Mouse (Mus musculus) layer of hippocampus, adult 18-20 months (tissue): ENCODE results near the gene Ptpn21. TPM values are rescaled to one million over a fixed set of nuclear protein-coding genes. Genes with fewer than 3 reads are reported as not detected.

Experiments used
- DNase-seq, 2 experiments: peaks; one replicate each; pipeline ENCODE4 v3.0.0; 2022; ENCODE audit warnings: low spot score in 2 of 2
- total RNA-seq, 2 experiments: library from RNA; stranded (reverse); gene quantifications; 2 replicates each; pipeline ENCODE4 v1.2.3; 2021

The Ptpn21 gene
- total RNA-seq, 2 experiments from 2014 or later, result 6.8 to 7.1 TPM

DNA sequence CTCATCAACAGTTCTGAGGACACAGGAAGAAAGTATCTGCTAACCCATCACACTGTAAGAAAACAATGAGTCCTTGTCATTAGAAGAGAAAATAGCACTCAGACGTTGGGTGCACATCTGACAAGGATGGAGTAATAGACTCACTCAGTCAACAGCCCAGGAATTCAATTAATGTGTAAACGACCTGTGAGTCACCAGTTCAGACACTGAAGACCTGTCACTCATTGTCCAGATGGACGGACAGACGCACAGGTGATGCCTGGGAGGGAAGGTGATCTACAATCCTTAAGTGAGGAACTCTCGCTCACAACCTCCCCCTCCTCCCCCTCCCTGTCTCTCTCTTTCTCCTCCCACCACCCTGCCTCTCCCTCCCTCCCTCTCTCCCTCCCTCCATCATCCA is 12.2 kb downstream of the Ptpn21 start:
- no peak for DNase-seq

DNA sequence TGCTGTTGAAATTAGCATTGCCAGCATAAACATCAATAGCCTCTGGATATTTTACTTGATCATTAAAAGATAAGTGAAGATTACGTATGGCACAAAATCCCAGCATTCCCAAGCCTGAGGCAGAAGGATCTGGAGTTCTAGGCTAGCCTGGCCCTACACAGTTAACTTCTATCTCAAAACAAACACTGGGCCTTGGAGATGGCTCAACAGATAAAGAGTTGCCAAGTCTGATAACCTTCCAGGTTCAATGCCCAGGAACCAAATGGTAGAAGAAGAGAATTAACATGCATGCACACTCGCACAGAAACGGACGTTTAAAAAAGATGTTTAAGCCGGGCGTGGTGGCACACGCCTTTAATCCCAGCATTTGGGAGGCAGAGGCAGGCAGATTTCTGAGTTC is 13.0 kb downstream of the Ptpn21 start:
- no peak for DNase-seq

DNA sequence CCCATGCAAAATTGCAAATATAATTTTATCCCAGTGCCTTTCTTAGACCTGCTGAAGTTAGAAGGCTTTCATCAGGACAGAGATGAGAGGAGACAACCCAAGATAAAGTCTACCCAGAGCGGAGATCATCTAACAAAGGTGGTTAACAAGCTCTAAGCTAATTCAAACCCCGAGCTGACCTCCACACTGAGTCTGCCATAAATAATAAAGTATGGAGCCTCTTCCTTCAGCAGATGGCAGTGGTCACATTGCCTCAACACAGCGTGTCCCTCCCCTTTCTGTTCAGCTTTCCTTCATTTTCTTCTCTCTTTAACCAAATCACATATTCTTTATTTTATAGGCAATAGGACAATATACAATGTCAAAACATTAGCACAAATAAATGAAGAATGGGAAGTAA is 16.2 kb downstream of the Ptpn21 start:
- DNase-seq, result no peak

DNA sequence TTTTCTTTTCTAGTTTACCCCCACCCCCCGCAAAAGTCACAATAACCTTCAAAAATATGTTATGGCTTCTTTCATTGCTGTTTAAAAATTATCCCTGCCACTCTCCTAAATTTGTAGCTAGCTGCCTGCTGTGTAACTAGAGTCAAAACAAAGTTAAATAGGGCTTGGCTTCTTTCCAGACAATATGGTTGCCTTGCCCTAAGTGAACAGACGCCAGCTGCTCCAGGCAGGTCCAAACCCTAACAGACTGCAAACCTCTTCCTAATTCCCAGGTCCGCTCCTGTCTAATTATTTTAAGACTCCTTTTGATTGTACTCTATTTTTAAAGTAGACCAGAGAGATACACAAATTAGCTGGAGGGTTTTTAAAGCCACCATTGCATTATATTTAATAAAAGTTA is 16.6 kb downstream of the Ptpn21 start:
- DNase-seq, result peak in 1 of 2 experiments; percentile 63

DNA sequence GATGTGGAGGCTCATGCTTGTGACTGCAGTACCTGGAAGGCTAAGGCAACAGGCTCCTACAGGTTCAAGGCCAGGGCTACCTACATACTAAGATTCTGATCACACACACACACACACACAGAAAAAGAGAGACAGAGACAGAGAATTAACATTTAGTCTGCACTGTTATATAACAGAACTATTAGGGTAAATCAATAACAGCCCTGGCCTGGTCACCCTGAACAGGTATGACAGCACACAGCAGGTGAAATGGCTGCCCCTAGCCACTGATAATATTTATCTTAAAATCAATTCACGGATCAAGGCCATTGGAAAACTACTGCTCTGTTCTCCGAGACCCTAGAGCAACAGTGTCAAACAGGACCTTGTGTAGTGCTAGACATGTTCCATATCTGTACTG is 21.1 kb downstream of the Ptpn21 start:
- DNase-seq, result no peak

DNA sequence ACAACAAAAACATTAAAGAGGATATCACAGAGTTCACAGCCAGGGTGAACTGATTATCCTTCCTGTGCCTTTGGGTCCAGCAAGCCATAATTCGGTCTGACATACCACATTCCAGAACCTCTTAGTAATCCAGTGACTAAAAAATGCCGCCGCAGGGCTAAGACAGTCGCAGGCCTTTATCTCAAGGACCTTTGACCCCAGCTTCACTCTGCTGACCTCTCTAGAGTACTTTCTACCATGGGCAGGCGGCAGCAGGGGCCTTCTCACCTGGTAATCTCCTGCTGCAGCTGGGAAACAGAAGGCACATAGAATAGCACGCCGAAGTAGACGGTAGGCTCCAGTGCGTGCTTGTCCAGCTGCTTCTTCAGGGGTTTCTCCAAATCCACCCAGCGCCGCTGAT is 22.4 kb downstream of the Ptpn21 start:
- no peak for DNase-seq

DNA sequence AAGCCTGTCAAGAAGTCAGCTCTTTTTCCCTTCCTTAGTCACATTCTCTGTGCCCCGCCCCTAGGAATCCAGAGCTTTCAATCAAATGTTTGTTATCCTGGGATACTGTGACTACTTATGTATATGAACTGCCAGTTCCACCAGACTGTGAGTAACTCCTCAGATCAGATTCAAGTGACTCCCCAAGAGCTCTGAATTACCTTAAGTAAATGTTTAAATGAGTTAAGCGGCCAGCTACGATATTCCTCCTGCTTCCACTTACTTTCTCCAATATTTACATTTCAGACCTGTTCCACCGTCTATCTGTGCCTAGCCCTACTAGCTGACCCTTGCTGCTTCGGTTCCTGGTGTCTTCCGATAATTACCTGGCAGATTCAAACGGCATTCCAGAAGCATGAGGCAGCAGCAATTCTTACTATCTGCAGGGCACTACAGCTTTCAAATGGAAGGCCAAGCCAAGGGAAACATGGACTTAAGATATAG is 23.5 kb downstream of the Ptpn21 start:
- DNase-seq, result no peak

DNA sequence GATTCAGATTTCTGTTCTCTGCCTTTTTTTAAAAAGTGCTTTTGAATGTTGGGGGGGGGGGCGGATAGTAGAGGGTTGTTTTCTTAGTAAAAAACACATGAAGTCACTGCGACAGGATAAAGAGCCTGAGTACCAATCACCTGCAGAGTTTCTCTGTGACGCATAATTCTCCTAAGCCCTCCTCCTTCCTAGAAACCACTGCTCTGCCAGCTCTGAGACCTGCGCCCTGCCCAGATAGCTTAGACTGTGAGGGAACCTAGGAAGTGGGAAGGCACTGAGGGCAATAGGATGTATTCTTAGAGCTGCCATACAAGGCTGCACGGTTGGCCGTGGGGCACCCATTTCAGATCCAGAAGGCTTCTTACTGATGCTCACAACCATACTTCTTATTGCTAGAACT is 24.4 kb downstream of the Ptpn21 start:
- DNase-seq, result no peak

DNA sequence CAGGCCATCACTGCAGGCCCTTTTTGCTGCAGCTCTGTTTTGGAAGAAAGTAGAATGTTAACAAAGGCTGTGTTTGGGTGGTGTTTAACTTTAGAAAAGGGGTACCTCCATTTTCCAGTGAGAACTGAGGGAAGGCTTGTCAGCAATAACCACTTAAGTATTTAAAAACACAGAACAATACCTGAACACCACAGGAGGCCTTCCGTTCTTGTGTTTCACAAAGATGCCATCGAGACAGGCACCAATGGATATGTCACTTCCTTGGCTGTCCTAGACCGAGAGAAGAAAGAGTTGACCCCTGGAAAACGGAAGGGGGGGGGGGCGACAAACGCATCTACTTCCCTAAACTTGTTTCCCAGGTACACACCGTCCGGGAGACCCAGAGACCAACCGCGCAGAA is 33.2 kb downstream of the Ptpn21 start:
- DNase-seq, result no peak

DNA sequence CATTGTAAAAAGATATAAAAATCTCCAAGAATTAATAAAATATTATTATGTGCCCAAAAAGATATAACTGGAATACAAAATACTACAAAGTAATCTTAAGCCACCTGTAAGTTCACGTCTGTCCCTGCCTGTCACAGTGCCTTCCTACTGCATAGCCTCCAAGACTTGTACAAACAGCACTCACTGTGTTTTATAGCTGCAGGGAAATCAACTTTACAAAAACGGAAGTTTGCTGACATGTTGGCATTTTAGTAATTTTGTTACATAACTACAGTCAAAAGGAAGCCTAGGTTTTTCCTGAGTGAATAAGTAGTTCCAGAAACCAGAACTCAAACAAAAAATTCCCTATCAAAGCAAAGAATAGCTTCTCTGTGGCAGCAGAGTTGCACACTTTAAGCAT is 33.7 kb downstream of the Ptpn21 start:
- DNase-seq, result no peak

DNA sequence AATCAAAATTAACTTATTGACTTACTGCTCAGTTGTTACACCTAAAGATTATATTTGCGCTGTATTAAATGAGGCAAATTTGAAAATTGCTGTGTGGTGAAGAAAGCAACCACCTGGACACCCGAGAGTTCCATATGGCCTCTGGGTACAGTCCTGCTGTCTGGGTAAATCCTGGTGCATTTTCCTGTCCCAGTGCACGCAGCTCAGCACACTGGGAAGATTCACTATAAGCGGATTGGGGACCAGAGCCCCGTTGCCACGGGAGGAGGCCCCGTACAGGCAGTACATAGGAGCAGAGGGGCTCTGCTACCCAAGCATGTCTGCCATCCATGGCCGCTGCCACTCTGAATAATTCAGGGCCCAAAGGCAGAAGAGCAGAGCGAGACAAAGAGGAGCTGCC is 35.6 kb downstream of the Ptpn21 start:
- peak in 1 of 2 experiments; percentile 50 for DNase-seq

DNA sequence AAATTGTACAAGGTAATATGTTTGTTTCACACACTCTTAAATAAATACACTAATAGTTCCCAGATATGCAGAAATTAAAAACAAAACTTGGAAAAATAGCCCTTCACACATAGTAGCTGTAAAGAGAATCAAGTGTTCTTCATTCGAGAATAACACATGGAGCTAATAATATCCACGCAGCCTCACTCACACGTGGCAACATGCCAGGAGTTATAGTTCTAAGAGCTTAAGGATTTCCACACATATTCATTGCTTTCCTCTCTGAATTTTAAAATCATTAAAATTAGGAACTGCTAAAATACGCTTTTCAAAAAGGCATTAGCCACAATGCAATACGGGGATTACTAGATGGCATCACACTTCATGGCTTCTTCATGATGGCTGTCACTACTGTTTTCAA is 40.0 kb downstream of the Ptpn21 start:
- no peak for DNase-seq

DNA sequence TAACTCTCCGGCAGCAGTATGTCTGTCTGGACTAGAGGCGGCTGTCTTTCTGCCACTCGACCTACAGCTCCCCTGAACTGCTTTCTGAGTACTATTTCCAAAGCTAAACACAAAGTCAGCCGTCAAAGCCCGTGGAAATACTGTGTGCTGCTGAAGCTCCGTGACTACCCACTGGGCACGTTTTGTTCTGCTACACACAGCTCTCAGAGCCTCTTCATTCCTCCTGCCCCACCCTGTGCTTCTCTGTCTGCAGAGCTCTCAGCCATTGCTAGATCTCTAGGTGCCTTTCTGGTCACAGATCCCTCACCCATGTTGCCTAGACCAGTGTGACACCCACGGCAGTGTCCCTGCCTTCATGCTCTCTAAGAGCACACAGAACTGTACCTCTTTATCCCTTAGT is 47.0 kb downstream of the Ptpn21 start:
- DNase-seq, result no peak

DNA sequence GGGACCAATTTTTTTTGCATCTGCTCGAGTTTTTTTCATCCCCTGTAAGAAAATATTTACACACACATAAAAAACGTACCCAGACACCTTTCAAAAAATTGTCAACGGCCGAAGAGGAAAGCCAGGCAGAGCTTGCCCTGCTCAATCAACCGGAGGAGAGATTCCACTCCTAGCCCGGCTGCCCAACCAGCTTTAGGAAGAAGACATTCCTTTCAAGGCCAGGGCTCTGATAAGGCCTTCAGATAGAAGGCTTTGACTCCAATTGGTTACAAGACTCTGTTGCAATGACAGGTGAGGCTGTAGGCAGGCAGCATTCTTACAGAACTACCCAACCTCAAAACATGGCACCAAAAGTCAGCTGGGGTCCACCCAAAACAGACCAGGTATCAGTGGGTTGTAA is 53.6 kb downstream of the Ptpn21 start:
- no peak for DNase-seq

DNA sequence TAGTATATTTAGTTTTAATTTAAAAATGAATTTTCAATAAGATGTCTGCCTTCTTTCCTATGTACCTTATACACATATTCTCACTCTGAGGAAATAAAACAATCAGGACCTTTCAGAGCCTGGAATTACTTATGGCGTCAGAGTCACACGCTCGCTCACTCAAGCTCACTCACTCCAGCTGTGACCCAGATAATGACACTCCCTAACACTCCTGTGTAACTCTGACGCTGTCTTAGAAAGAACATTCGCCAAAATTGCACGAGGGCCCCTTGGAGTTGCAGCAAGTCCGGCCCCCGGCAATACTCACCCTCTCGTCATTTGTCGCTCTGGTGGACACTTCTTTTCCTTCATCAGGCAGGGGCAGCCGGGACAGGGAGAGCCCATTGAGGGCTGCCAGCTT is 54.0 kb downstream of the Ptpn21 start:
- DNase-seq, result no peak

DNA sequence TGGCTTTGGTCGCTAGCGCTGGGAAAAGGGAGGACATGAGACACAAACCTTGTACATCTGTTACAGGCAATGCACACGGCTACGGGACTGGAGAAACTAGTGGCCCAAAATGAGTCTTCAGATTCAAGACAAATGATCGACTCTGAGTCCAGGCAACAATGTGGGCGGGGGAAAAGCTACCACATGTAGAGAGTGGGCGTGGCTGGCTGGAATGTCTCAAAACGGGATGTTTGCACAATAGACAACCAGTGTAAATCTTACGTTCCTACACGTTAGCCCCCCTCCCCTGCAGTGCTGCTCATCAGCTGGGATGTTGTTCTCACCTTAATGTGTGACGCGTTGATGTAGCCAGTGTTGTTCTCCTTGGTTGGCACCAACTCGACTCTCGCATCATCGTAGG is 55.0 kb downstream of the Ptpn21 start:
- no peak for DNase-seq

DNA sequence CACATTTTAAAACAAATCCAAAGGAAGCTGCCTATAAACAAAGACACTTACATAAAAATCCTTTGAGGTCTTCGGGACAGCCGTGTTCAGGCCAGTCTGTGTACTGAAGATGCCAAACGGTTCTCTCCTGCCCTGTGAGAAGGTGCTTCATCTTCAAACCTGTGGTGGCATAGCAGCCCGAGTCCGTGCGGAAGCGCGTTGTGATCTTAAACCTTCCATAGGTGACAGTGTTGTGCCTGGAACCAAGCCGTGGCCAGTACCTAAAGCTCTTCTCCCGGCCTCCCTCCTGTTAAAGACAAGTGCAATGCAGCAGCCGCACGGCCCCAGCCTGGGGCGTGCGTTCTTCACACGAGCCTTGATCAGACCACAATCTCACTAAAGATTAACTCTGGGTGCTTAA is 57.3 kb downstream of the Ptpn21 start:
- no peak for DNase-seq

DNA sequence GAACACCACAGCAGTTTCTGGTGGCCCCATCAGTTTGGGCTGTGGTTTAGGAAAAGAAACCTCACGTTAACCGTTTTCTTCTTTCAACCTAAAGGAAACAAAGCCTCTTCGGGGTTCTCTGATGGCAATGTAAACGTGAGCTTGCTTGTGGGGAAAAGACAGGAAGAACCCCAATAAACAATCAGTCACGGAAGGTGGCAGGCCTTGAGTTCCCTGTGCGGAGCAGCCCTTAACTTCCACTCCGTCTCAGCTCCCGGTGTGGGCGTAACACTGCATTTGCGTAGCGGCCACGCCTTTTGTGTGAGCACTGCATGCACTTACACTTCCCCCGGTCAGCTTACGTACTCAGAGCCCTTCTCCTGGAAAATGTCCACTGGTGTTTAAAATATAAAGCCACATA is 59.9 kb downstream of the Ptpn21 start:
- DNase-seq, result no peak

DNA sequence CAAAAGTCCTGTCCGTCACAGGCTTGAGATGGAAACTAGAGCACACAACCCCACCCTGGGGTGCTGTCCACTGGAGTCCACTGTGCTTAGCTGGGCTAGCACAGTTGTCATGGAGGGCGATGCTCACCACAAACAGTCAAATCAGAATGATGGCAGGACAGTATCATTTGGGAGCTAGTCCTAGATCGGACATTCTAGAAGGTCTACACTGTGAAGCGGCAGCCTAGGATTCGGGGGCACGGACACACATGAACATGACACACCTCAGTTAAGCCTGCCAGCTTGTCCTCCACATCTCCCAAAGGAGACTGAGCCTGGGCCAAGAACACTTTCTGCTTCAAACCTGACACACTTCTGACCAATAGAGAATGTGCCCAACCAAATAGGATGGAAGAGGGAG is 60.3 kb downstream of the Ptpn21 start:
- no peak for DNase-seq

DNA sequence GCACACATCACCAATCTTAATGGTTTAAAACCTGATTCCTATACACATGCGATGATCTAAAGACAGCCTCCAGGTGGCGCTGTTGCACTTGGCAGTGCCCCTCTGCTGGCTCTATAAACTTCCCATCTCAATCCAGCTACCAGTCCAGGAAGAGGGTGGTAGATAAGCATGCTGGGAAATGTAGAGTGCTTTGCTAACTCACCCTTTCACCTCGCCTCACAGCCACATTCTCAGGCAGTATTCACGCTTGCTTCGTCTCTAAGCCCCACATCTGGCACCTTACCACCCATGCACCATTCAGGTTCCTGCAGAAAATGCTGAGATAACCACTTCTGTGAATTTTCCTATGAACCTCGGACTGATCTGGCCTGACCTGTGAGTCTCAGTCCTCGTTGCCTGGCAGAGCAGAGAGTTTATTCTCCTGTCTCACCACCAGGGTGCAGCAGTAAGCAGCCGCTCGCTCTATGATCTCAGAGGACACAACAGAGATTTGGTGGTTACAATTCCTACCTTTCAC is 62.5 kb downstream of the Ptpn21 start:
- peak; percentile 61 to 86 for DNase-seq

DNA sequence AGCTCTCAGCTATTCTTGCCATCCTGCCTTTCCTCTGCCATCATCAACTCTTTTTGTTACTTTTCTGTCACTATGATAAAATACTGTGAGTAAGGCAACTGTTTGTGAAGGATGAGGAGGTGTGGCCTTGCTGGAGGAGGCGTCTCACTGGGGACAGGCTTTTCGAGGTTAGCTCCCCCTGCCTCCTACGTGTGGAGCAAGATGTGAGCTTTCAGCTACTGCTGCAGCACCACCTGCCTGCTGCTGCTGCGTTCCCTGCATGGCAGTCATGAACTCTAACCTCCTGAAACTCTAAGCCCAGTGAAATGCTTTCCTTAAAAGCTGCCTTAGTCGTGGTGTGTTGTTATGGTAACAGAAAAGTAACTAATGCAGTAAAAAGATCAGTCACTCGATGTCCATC is 63.3 kb downstream of the Ptpn21 start:
- DNase-seq, result no peak

DNA sequence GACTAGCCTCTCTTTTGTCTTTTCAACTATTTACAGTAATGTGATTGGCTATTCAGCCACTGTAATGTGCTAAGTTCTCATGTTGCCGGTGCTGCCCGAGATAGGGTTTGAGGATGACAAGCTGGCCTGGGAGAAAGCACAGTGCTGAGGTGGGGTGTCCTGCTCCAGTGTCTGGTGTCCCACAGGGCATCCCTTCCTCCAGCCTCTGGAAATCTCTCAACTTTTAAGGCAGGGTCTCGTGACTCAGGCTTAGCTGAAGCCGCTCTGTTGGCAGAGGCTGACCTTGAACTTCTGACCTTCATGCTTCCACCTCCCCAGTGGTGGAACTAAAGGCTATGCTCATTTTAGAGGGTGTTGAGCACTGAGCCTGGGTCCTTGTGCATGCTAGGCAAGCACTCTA is 66.8 kb downstream of the Ptpn21 start:
- DNase-seq, result no peak

DNA sequence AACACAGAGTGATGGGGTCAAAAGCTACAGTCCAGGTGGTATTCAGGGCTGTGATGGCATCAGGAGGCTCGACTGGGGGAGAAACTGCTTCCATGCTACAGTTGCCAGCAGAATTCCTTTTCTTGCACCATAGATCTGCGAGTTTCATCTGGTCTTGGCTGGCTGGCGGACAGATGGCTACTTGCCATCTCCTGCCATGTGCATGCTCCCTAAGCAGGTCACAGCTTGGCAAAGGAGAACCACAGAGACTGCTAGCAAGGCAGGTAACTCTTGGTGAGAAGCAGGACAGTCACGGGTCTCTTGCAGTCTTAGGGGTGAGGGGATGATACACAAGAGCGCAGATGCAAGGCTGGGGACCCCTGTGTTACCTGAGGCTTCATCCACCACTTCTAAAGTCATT is 67.3 kb downstream of the Ptpn21 start:
- no peak for DNase-seq

DNA sequence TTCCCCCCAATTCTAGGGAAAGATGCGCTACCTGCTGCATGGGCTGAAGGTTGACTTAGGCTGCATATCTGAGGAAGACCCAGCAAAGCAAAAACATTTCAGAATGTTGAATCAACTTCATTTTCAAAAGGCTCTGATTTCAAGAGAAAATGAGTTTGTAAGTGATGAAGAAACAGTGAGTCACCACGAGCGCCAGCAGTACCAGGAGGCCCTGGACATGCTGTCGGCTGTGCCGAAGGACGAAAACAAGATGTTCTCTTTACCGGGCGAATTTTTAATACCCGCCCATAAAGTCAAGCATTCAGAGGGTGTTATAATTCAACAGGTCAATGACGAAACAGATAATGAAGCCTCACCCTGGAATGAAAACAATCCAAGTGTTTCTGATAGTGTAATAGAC is 68.1 kb downstream of the Ptpn21 start:
- DNase-seq, result peak in 1 of 2 experiments; percentile 27
